Mouse (Mus musculus): ENCODE measurements around the gene Rpl27. TPM values are rescaled to one million over a fixed set of nuclear protein-coding genes. Genes with fewer than 3 reads are reported as not detected.
"Not testable (repeated sequence)": the region's sequence is repeated elsewhere in the genome, so short reads cannot be mapped to it uniquely, and the experiment has no call there.

The Rpl27 gene
- total RNA-seq, 2 experiments from 2014 or later: 587 to 3,728 TPM

DNA sequence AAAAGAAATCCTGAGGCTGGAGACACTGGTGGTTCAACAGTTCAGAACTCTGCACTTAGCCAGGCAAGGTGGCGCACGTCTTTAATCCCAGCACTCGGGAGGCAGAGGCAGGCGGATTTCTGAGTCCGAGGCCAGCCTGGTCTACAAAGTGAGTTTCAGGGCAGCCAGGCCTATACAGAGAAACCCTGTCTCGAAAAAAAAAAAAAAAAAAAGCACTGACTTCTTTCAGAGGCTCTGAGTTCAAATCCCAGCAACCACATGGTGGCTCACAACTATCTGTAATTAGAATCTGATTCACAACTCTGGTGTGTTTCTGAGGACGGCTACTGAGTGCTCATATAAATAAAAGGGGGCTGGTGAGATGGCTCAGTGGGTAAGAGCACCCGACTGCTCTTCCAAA, 4.8 kb downstream of the Rpl27 start:
- not testable (repeated sequence) for ATAC-seq (replicated peaks; ENCODE audit: poor library complexity)

DNA sequence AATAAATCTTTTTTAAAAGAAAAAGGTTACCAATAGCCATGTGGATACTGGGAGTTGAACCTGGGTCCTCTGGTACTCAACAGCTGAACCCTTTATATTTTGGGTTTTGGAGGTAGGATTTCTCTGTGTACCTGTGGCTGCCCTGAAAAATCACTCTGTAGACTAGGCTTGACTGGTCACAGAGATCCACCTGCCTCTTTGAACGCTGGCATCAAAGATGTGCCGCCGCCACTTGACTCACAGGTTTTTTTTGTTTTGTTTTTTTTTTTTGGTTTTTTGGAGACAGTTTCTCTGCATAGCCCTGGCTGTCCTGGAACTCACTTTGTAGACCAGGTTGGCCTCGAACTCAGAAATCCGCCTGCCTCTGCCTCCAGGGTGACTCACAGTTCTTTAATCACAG, 5.7 kb downstream of the Rpl27 start:
- ATAC-seq (replicated peaks; ENCODE audit: poor library complexity): no peak

DNA sequence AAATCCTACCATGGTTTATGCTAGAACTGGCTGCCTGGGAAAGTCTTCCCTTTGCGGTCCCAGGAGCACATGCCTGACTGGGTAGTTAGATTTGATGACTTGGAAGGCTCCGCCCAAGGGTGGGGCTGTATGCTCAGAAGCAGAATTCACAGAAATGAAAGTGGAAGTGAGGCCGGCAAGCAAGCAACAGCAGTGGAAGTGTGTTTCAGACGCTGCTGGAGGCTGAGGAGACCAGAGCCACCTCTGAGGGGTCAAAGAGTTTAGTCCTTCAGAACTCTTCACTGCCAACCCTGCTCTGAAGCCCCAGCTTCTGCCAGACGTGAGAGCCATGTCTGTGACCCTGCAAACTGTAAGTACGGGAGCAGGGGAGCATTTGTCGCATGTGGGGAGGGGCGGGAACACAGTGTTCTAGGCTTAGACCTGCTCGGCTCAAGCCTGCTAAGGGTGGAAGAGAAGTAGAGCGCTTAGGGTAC, 6.2 kb downstream of the Rpl27 start, which contains the start of gene Ifi35:
Ifi35 (plus strand) TSS at position 134 of the 473 bp plus-strand sequence.
- peak; percentile 84 for ATAC-seq (replicated peaks; ENCODE audit: poor library complexity)

DNA sequence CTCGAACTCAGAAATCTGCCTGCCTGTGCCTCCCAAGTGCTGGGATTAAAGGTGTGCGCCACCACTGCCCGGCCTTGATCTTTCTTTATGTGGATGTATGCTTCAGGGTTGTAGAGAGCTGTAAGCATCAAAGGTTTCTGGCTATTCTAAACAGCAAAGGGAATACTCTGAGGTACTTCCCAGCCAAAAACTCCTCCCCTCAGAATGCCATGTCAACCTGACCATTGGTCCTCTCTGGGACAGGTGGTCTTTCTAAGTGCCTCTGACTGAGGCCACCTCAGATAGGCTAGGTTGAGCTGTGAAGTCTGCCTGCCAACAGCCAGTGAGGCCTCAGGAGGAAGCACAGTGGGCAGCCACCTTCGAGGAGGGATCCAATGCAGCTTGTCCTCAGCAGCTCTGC, 6.8 kb downstream of the Rpl27 start:
- 0 out of 2 replicates have a peak, but pooled peaks have one; percentile 18 for ATAC-seq (replicated peaks; ENCODE audit: poor library complexity)

DNA sequence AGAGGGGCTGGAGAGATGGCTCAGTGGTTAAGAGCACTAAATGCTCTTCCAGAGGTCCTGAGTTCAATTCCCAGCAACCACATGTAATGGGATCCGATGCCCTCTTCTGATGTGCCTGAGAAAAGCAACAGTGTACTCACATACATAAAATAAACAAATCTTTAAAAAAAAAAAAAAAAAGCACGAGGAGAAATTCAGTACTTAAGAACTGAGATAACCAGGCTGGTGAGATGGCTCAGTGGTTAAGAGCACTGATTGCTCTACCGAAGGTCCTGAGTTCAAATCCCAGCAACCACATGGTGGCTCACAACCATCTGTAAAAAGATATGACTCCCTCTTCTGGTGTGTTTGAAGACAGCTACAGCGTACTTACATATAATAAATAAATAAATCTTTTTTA, 7.5 kb downstream of the Rpl27 start:
- not testable (repeated sequence) for ATAC-seq (replicated peaks; ENCODE audit: poor library complexity)

DNA sequence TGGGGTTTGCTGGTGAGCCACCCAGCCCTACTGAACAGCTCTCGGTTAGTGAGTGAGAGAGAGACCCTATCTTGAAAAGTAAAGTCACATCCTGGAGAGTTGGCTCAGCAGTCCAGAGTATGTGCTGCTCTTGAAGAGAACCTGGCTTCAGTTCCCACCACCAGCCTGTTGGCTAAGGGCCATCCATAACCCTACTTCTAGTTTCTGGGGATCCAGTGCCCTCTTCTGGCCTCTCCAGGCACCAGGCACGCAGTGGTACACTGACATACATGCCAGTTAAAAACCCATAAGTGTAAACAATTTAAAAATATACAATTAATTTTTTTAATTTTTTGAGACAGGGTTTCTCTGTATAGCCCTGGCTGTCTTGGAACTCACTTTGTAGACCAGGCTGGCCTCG, 8.3 kb downstream of the Rpl27 start:
- peak; percentile 51 for ATAC-seq (replicated peaks; ENCODE audit: poor library complexity)

DNA sequence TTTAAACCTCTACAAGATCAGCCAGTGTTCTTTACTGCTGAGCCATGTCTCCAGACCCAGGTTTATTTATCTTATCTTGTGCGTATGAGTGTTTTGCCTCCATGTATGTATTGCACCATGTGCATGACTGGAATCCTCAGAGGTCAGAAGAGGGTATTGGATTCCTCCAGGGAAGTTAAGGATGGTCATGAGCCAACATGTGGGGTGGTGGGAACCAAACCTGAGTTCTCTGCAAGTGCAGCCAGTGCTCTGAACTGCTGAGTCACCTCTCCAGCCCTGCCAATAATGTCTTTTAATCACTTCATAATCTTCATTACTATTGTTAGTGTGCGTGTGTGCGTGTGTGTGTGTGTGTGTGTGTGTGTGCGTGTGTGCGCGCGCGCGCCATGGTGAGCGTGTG, 9.4 kb downstream of the Rpl27 start:
- ATAC-seq (replicated peaks; ENCODE audit: poor library complexity): no peak

DNA sequence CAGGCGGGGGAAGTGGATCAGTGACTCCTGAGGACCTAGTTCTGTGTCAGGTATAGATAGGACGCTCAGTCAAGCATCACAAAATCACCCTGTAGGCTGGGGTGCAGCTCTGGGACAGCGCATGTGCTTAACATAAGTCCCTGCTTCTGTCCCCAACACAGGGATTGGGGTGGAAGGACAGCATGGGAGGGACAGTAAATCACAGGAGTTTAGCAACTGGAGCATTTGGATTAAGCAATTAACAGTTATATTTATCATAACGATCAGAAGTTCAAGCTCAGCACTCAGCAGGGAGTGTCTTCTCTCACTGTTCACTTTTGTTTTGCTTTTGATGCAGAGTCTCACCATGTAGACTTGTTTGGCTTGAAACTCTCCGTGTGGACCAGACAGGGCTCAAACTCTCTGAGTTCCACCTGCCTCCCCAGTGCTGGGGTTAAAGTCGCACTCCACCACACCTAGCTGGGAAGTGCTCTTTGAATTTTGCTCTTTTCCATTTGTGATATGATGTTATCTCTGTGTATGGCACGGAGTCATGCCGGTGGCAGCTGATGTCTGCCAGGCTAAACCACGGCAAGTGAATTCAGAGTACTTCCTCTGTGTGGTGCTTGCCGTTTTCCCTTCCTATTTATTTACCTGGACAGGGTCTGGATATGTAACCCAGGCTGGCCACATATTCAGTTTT, 10.1 kb downstream of the Rpl27 start:
- no peak for ATAC-seq (replicated peaks; ENCODE audit: poor library complexity)

DNA sequence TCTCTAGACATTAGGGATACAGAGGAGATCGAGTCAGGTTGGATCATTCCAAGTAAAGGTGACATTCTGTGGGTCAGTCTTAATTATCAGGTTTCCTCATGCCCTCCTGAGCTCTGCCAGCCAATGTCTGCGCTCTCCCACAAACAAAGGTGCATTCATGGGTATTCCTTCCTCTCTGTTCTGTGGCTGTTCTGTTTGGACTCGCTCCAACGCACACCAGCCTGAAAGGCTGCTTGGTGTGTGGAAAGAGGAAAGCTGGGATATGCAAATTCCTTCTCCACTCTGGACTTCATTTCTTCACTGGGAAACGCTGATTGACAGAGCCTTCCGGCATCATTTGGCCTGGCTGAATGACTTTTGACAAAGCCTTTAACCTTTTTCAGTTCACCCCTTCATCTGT, 12.6 kb downstream of the Rpl27 start:
- no peak for ATAC-seq (replicated peaks; ENCODE audit: poor library complexity)

DNA sequence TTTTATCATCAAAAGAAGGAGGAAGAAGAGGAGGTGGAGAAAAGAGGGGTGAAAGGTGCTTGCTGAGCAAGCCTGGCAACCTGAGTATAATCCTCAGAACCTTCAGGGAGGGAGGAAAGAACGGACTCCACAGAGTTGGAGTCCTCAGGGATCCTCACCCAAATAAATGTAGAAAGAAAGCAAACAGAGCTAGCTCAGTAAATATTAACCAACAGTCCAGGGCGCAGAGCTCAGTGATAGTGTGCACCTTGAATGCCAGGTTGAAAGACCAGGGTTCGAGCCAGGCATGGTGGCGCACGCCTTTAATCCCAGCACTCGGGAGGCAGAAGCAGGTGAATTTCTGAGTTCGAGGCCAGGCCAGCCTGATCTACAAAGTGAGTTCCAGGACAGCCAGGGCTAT, 13.5 kb downstream of the Rpl27 start:
- ATAC-seq (replicated peaks; ENCODE audit: poor library complexity): no peak

DNA sequence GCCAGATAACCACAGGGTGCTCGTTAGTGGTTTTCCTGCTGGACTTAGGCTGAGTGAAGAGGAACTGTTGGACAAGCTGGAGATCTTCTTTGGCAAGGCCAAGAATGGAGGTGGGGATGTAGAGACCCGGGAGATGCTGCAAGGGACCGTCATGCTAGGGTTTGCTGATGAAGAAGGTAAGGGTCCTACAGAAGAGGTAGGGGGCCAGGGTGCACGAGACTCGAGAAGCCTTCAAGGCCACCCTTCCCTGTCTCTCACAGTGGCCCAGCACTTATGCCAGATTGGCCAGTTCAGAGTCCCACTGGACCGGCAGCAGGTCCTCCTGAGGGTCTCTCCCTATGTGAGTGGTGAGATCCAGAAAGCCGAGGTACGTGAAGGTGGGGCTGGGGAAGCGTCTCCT, 15.5 kb downstream of the Rpl27 start:
- ATAC-seq (replicated peaks; ENCODE audit: poor library complexity): no peak

DNA sequence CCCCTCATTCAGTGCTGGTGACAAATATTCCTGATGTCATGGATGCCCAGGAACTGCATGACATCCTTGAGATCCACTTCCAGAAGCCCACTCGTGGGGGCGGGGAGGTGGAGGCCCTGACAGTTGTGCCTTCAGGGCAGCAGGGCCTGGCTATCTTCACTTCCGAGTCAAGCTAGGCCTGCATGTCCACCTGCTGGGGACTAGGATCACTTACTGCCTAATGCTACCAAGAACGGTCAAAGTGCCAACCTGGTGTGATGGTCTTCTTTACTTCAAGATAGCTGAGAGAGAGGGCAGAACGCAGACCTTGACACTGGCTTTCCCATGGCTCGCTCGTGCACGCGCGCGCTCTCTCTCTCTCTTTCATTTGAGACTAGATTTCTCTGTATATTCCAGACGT, 16.1 kb downstream of the Rpl27 start:
- ATAC-seq (replicated peaks; ENCODE audit: poor library complexity): no peak

DNA sequence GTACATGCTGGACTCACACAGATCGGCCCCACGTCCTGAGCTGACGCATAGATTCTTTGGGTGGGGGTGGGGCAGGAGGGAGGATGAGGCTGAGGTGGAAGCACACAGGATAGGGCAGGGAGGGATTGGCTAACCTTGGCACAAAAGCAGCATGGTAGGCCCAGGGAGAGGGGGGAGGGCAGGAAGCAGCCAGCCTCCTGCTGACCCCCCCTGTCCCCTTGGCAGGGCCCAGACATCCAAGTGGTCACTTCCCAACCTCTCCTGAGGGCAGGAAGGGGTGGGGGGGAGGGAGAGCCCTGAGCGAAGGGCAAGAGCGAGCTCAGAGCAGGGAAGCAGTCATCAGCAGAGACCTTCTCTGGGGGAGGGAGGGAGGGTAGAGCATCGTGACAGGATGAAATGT, 17.6 kb downstream of the Rpl27 start:
- no peak for ATAC-seq (replicated peaks; ENCODE audit: poor library complexity)

DNA sequence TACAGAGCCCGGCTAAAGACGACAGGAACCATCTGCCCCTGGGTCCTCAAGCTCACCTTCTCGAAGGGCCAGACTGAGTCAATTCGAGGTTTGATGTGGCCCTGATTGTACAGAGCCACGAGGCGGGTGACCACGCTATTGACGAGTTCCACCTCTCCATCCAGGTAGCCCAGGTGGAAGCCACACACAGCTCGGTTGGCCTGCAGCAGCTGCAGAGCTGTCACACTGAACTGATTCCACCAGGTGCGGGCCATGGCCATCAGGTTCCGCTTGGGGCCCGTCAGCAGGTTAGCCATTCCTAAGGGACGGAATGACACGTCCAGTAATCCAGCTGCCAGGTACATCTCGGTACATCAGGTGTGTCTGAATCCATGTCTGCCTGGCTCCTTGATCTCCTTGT, 18.2 kb downstream of the Rpl27 start:
- no peak for ATAC-seq (replicated peaks; ENCODE audit: poor library complexity)

DNA sequence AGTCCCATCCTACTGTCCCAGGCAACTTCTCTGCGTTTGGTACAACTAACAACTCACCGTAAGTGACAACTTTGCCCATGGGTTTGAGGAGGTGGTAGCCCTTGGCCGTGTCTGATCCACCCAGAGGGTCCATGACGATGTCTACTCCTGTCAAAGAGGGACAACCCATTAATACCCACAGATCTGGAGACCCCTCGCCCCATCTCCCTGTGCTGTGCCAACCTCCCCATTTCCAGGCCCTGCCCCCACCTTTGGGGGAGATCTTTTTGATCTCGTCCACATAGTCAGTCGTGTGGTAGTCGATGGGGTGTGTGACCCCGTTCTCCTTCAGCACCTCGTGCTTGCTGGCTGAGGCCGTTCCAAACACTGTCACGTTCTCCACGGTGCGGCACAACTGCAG, 20.0 kb downstream of the Rpl27 start:
- ATAC-seq (replicated peaks; ENCODE audit: poor library complexity): no peak

DNA sequence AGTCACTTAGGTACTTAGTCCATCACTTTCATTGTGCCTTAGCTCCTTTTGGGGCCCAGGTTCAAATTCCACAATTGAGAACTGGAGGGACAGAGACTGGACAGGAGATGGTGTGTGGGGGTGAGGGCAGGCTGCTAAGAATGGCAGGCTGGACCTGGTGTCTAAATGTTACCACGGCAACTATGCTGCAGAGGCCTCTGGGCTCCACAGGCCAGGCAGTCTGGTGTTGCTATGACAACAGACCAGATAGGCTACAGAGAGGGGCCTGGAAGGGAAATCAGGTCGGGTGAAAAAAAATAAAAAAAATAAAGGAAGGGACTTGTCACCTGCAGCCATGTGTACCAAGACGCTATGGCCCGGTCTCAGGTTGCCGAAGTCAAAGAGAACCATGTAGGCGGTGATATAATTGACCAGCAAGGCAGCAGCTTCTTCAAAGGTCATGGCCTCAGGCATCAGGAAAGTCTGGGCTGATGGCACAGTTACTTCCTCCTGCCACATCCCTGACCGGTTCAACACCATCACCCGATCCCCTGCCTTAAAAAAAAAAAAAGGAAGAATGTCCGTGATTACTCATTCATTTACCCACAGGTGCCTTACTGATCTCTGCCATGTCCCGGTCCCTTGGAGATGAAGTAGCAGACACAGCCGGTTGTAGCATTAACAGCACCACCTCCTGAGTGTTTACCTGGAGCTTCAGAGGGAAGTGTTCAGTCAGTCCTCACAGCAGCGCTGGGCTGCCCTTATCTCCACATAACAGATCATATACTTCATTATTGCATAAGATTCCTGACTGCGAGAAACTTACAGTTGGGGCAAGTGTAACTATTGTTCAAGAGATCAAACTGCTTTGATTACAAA, 20.7 kb downstream of the Rpl27 start:
- ATAC-seq (replicated peaks; ENCODE audit: poor library complexity): peak; percentile 30

DNA sequence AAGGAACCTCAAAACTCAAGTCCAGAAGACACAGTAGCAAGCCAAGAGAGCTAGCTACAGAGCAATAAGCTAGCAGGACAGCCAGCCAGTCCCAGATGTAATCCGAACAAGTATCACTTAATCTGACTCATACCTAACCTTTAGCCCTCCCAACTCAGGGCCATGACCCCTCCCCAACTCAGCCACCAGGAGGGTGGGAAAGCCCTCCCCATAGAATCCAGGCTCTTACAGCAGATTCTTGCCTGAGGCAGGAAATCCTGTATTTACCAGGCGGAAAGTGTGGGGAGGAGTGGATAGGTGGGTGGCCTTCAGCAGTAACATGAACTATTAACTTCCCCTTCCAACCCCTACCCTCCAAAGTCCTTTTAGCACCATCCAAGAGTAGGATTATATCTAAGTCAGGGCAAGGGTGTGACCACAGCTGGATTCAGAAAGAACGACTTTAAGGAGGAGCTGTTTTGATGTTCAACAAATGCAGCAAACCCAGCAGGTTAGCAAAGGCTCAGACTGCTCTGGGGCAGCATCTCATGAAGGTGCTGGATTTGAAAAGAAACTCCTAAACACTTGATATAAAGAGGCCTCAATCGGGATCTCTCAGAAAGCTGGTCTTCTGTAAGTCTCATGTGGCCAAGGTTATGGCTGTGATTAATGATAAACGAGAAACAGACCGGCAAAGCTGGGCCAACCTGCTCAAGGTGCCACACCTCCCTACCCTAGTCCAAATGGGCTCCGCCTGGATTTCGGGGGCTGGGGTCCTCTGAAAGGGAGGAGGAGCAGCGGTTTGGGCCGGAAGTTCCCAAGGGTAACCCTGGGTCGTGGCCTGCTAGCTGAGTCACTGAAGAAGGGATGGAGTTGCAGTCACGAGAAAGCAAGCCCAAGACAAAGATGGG, 22.4 kb downstream of the Rpl27 start, which contains the start of gene Rnd2:
Rnd2 (plus strand) TSS at position 789 of the 890 bp plus-strand sequence.
- no peak for ATAC-seq (replicated peaks; ENCODE audit: poor library complexity)

DNA sequence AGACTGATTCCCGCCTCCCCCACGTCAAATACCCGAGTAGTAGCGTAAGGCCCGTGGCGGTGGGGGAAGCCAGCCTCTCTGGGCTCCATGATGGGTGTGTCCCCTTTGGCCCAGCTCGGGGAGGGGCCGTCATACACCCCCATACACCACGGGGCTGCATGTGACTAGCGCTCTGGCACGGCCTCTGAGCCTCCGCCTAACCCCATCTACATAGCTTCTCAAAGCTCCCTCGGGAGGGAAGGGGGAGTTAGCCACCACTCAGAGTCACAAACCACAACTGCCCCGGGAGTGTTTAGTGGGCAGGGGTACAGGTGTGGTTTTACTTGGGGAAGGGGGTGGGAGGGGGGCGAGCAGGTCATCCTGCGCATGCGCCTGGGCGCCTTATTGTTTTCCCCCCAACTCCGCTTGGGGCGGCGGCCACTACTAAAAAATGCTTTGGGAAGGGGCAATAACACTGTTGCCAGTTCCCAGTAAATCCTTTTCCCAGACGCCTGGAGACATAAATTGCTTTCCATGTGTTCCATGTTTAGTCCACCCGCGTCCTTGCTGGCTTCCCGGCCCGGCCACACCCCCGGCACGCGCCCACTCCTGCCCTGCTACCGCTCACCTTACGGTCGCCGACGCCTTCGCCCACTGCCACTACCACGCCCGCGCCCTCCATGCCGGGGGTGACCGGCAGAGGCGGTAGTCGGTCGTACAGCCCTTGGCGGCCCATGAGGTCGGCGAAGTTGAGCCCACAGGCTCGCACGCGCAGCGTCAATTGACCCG, 23.2 kb downstream of the Rpl27 start:
- ATAC-seq (replicated peaks; ENCODE audit: poor library complexity): peak; percentile 18; the same call in 1 of the 2 replicates

DNA sequence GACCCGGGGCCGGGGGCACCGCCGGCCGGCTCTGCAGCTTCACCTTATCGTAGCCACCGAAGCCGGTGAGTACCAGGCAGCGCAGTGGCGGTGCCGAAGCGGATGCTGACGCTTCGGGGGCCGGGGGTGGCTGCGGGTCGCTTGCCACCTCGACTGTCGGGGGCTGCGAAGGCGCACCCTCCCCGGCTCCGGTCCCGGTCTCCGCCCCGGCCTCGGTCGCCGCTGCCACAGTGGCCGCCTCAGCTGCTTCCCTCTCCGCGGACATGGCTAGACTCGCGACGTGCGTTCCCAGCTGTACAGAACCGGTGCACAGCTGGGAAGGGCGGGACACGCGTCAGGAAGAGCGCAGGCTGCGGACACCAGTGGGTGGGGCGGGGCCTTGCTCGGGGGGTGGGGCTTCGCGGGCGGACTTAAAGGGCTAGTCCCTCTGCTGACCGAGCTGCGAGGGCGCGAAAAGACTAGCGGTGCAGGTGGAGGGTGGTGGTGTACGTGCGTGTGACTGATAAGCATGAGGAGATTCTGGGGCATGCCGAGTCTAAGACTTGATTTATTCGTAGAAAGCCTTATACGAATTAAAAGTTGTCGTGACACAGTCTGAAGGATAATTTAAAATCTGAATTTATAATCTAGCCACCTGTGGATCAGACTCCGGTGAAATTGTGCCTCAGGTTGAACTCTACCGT, 23.9 kb downstream of the Rpl27 start, which contains the start of gene Vat1:
Vat1 (minus strand) TSS at position 362 of the 683 bp plus-strand sequence.
- ATAC-seq (replicated peaks; ENCODE audit: poor library complexity): peak; percentile 18

DNA sequence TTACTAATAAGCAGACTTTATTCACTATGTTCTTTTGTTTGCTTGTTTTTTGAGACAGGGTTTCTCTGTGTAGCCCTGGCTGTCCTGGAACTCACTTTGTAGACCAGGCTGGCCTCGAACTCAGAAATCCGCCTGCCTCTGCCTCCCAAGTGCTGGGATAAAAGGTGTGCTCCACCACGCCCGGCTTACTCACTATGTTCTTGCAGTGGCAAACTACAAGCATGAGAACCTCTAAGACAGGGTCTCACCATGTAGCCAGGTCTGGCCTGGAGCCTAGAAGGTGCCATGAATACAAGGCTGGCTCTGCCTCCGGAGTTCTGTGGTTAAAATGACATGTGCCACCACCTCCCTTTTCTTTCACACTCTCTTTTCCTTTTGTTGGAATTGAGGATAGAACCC, 24.5 kb downstream of the Rpl27 start:
- not testable (repeated sequence) for ATAC-seq (replicated peaks; ENCODE audit: poor library complexity)
